Mouse (Mus musculus): ENCODE results near the gene Rgs3. TPM values are rescaled to one million over a fixed set of nuclear protein-coding genes. Genes with fewer than 3 reads are reported as not detected.

Rgs3 gene
- polyA plus RNA-seq, 1 experiment = 17.2 TPM

- TF ChIP-seq POLR2A (IDR thresholded peaks at IDR 0.05; ENCODE audit: borderline replicate concordance, low read depth, low read length) (no peak), CTCF (IDR thresholded peaks at IDR 0.05; ENCODE audit: low read depth, low read length) (no peak)
- peaks cover 15% of the 10 kb centered on the region for H3K4me1 ChIP-seq (ENCODE audit: control insufficient read depth, insufficient read depth, low read length)
- no peak overlapping the region for H3K27ac ChIP-seq (ENCODE audit: insufficient read depth, low read depth, low read length)
- H3K4me3 ChIP-seq (ENCODE audit: insufficient read depth, low read length) = no peak overlapping the region
Measured at GRCm38 (mm10) chr4:62518416-62519121, 41.1 kb upstream of the Rgs3 start.

DNA sequence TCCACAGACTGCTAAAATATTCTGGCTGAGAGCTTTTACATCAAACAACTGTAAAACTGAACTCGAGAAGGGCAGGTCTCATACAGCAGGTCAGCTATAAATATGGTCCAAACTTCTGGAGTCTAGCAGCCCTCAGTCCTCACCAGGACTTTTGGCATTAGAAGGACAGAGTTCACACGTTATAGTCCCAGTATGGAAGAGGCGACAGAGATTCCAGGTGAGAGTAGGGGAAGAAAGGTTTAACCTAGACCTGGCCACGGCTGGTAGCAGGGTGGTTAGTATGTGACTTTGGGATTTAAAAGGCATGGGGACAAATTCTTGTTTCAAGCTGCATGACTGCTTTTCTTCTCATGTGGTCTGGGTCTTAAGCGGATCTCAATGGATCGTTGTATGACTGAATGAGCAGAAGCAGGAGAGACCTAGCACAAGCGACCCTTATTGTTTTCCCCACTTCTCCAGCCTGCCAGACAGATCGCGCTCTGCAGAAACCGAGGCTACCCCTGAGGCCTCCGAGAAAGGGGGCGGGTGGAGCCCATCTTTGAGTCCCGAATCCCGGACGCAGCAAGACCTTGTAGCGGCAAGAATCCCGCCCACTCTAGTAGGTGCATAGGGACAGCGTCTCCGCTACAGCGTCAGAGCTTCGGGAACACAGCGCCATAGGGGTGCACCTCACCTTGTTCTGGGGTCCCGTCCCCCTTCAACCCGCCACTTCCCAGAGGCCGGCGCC is 40.4 kb upstream of the Rgs3 start:
- peaks cover 16% of the 10 kb centered on the region for H3K4me1 ChIP-seq (ENCODE audit: control insufficient read depth, insufficient read depth, low read length)
- TF ChIP-seq POLR2A (IDR thresholded peaks at IDR 0.05; ENCODE audit: borderline replicate concordance, low read depth, low read length) (no peak), CTCF (IDR thresholded peaks at IDR 0.05; ENCODE audit: low read depth, low read length) (no peak)
- peak overlapping the region; percentile 76 for H3K4me3 ChIP-seq (ENCODE audit: insufficient read depth, low read length)
- H3K27ac ChIP-seq (ENCODE audit: insufficient read depth, low read depth, low read length) = no peak overlapping the region

DNA sequence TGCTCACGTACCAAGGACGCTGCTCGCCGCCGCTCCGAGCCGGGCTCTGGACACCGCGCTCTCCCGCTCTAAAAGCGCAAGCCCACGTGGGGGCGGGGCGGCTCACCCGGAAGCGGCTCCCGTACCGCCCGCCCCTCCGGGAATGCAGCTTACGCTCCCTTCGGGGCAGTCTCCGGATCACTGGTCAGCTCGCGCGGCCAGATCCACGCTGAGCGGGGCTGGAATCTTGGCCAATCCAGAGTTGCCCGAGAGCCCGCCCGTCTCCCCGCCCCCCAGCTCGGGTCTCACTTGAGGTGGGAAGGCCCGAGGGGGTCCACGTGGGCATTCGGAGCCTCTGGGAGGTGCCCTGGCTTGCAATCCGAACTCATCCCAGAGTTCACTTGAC is 39.8 kb upstream of the Rgs3 start, which contains the start of gene Alad:
Alad (minus strand) TSS at position 70 of the 385 bp plus-strand sequence.
- Histone ChIP-seq H3K27ac (ENCODE audit: insufficient read depth, low read depth, low read length) (peak within 1 kb of the TSS; percentile 53), H3K4me3 (ENCODE audit: insufficient read depth, low read length) (peak within 1 kb of the TSS; percentile 76), H3K4me1 (ENCODE audit: control insufficient read depth, insufficient read depth, low read length) (peaks cover 16% of the 10 kb centered on the region)
- no peak for TF ChIP-seq CTCF (IDR thresholded peaks at IDR 0.05; ENCODE audit: low read depth, low read length)
- no peak for TF ChIP-seq POLR2A (IDR thresholded peaks at IDR 0.05; ENCODE audit: borderline replicate concordance, low read depth, low read length)

GRCm38 (mm10) chr4:62520892-62521400 is 38.7 kb upstream of the Rgs3 start:
- no peak for TF ChIP-seq CTCF (IDR thresholded peaks at IDR 0.05; ENCODE audit: low read depth, low read length)
- TF ChIP-seq POLR2A (IDR thresholded peaks at IDR 0.05; ENCODE audit: borderline replicate concordance, low read depth, low read length) = no peak
- Histone ChIP-seq H3K4me3 (ENCODE audit: insufficient read depth, low read length) (no peak overlapping the region), H3K4me1 (ENCODE audit: control insufficient read depth, insufficient read depth, low read length) (peaks cover 10% of the 10 kb centered on the region)

GRCm38 (mm10) chr4:62524651-62525488 is 34.8 kb upstream of the Rgs3 start, which contains the start of the genes Pole3 and 4933430I17Rik:
Gene Pole3, minus strand, starts transcription at chr4:62525068.
Gene 4933430I17Rik, plus strand, starts transcription at chr4:62525369.
- Histone ChIP-seq H3K4me3 (ENCODE audit: insufficient read depth, low read length) (peak within 1 kb of the TSS; percentile 98), H3K4me1 (ENCODE audit: control insufficient read depth, insufficient read depth, low read length) (0 out of 2 replicates have a peak, but pooled peaks cover 5% of the 10 kb centered on the region), H3K27ac (ENCODE audit: insufficient read depth, low read depth, low read length) (peak within 1 kb of the TSS; percentile 97)
- TF ChIP-seq CTCF (IDR thresholded peaks at IDR 0.05; ENCODE audit: low read depth, low read length) (no peak), POLR2A (IDR thresholded peaks at IDR 0.05; ENCODE audit: borderline replicate concordance, low read depth, low read length) (no peak)

More at GRCm38 (mm10) chr4:62520892-62521400, 38.7 kb upstream of the Rgs3 start:
- no peak overlapping the region for H3K27ac ChIP-seq (ENCODE audit: insufficient read depth, low read depth, low read length)

- Histone ChIP-seq H3K4me3 (ENCODE audit: insufficient read depth, low read length) (peak overlapping the region; percentile 37; the same call in 1 of the 2 replicates), H3K4me1 (ENCODE audit: control insufficient read depth, insufficient read depth, low read length) (0 out of 2 replicates have a peak, but pooled peaks cover 5% of the 10 kb centered on the region), H3K27ac (ENCODE audit: insufficient read depth, low read depth, low read length) (no peak overlapping the region)
- TF ChIP-seq POLR2A (IDR thresholded peaks at IDR 0.05; ENCODE audit: borderline replicate concordance, low read depth, low read length) = no peak
- TF ChIP-seq CTCF (IDR thresholded peaks at IDR 0.05; ENCODE audit: low read depth, low read length) = no peak
Measured at GRCm38 (mm10) chr4:62525489-62525811, 34.2 kb upstream of the Rgs3 start.

DNA sequence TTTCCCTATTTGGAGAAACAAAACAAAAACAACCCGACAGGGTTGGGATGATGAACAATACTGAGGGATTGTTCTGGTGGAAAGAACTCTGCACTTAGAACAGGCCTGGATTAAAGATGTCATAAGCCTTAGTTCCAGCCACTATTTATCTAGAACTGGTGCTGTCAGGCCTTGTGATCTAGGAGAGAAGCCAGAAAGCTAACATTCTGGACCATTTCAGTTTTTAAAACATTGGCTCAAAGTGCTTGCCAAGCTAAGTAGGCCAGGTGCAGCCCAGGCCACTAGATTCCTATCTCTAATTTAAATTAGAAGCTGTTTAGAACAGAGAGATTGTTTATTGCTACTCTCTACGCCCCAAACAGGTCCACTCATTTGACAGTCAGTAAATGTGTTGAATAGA is 33.4 kb upstream of the Rgs3 start:
- TF ChIP-seq POLR2A (IDR thresholded peaks at IDR 0.05; ENCODE audit: borderline replicate concordance, low read depth, low read length) (no peak), CTCF (IDR thresholded peaks at IDR 0.05; ENCODE audit: low read depth, low read length) (no peak)
- H3K27ac ChIP-seq (ENCODE audit: insufficient read depth, low read depth, low read length) = no peak overlapping the region
- H3K4me3 ChIP-seq (ENCODE audit: insufficient read depth, low read length) = no peak overlapping the region
- H3K4me1 ChIP-seq (ENCODE audit: control insufficient read depth, insufficient read depth, low read length) = 0 out of 2 replicates have a peak, but pooled peaks cover 5% of the 10 kb centered on the region

GRCm38 (mm10) chr4:62527655-62528054 is 32.0 kb upstream of the Rgs3 start:
- 0 out of 2 replicates have a peak, but pooled peaks cover 5% of the 10 kb centered on the region for H3K4me1 ChIP-seq (ENCODE audit: control insufficient read depth, insufficient read depth, low read length)
- H3K4me3 ChIP-seq (ENCODE audit: insufficient read depth, low read length) = no peak overlapping the region
- TF ChIP-seq POLR2A (IDR thresholded peaks at IDR 0.05; ENCODE audit: borderline replicate concordance, low read depth, low read length) (no peak), CTCF (IDR thresholded peaks at IDR 0.05; ENCODE audit: low read depth, low read length) (no peak)
- H3K27ac ChIP-seq (ENCODE audit: insufficient read depth, low read depth, low read length) = no peak overlapping the region

DNA sequence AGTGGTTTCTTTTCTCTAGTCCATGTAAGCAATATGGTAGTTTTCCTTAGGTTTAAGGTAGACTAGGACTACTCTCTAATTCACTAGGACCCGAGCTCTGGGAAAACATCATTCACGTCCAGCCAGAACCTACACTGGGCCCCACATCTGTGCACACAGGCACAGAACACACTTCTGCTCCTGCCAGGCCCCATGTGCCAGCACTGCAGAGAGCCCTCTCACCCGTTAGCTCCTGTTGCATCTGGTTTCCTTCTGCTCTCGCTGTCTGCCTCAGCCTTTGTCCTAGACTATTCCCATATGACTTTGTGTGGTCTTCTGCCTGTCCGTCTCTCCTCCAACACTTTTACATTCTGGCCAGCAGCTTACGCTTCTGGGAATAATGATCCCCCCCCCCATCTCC is 25.9 kb upstream of the Rgs3 start:
- no peaks in the 10 kb centered on the region for H3K4me1 ChIP-seq (ENCODE audit: control insufficient read depth, insufficient read depth, low read length)
- H3K27ac ChIP-seq (ENCODE audit: insufficient read depth, low read depth, low read length) = no peak overlapping the region
- TF ChIP-seq POLR2A (IDR thresholded peaks at IDR 0.05; ENCODE audit: borderline replicate concordance, low read depth, low read length) = no peak
- TF ChIP-seq CTCF (IDR thresholded peaks at IDR 0.05; ENCODE audit: low read depth, low read length) = no peak
- no peak overlapping the region for H3K4me3 ChIP-seq (ENCODE audit: insufficient read depth, low read length)
